Mouse (Mus musculus) C2C12 (cell line): Measurements from ENCODE around the gene Nhsl2. TPM values are rescaled to one million over a fixed set of nuclear protein-coding genes. Genes with fewer than 3 reads are reported as not detected.

Experiments
- H3K27me3 ChIP-seq: one replicate; pipeline ENCODE4 v1.6.1; 2011; ENCODE audit not compliant: control insufficient read depth, insufficient read depth, insufficient read length
- H3K36me3 ChIP-seq: one replicate; pipeline ENCODE4 v1.6.1; 2011; ENCODE audit not compliant: control insufficient read depth, insufficient read depth
- H3K4me3 ChIP-seq: one replicate; pipeline ENCODE4 v1.5.1; 2011; ENCODE audit warnings: mild to moderate bottlenecking, control low read depth; ENCODE audit not compliant: poor library complexity, insufficient read depth, severe bottlenecking
- H3K79me2 ChIP-seq: one replicate; pipeline ENCODE4 v1.6.1; 2011; ENCODE audit not compliant: control insufficient read depth, insufficient read depth
- H3K79me3 ChIP-seq: one replicate; pipeline ENCODE4 v1.6.1; 2011; ENCODE audit warnings: low read depth, control low read depth
- H3ac ChIP-seq: one replicate; pipeline ENCODE3; 2011; ENCODE audit warnings: low read depth; ENCODE audit not compliant: control insufficient read depth, insufficient read length
- CEBPB ChIP-seq: IDR thresholded peaks from one replicate; pipeline ENCODE4 v1.6.1; 2011; ENCODE audit warnings: low read depth, mild to moderate bottlenecking, control low read depth, moderate library complexity
- CTCF ChIP-seq: IDR thresholded peaks from one replicate; pipeline ENCODE4 v1.5.1; 2011; ENCODE audit not compliant: control insufficient read depth, insufficient read depth, insufficient read length
- FOSL1 ChIP-seq: IDR thresholded peaks from one replicate; pipeline ENCODE4 v1.8.0; 2011; ENCODE audit warnings: mild to moderate bottlenecking, low read length; ENCODE audit not compliant: poor library complexity, insufficient read depth, severe bottlenecking
- MAX ChIP-seq: IDR thresholded peaks from one replicate; pipeline ENCODE4 v1.6.1; 2011; ENCODE audit warnings: mild to moderate bottlenecking, control low read depth
- MYOD1 ChIP-seq: IDR thresholded peaks from one replicate; pipeline ENCODE4 v1.6.1; 2011; ENCODE audit warnings: low read depth; ENCODE audit not compliant: control insufficient read depth, insufficient read length
- MYOG ChIP-seq: IDR thresholded peaks from one replicate; pipeline ENCODE4 v1.6.1; 2011; ENCODE audit not compliant: control insufficient read depth, insufficient read length; ENCODE audit errors: extremely low read depth
- USF1 ChIP-seq: IDR thresholded peaks from one replicate; pipeline ENCODE4 v1.6.1; 2011; ENCODE audit warnings: low read depth, mild to moderate bottlenecking, control low read depth, moderate library complexity
- polyA plus RNA-seq: library from polyadenylated mRNA; unstranded; fragments of >200 nt; fragmentation: generic; extraction: Trizol; gene quantifications from one replicate; pipeline ENCODE4 v1.2.1, GENCODE M21; 2012; ENCODE audit warnings: missing spikeins

The Nhsl2 gene
- polyA plus RNA-seq, 1 experiment = 0.26 TPM

DNA sequence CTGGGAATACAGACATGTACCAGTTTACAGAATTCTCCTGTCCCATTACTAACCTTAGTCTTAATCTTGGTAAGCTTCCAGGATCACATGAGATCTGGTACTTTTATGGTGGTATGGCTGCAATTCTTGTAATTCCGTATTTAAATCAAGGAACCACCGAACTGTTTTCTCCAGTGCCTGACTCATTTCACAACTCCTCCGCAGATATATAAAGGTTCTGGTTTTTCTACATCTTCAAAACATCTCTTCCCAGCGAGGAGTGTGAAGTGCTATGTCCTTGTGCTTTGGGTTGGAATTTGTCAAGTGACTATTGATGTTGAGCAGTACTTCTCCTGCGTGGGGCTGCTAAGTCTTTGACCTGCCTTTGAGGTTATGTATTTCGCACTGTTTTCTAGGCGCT, 44.6 kb downstream of the Nhsl2 start:
- H3K4me3 ChIP-seq = no peak overlapping the region
- no peaks in the 10 kb centered on the region for H3K79me2 ChIP-seq
- TF ChIP-seq CEBPB = no peak
- no peak for TF ChIP-seq CTCF
- TF ChIP-seq MAX = no peak
- TF ChIP-seq USF1 = no peak
- TF ChIP-seq FOSL1 = no peak
- TF ChIP-seq MYOG = no peak
- TF ChIP-seq MYOD1 = no peak
- H3K27me3 ChIP-seq = no peaks in the 10 kb centered on the region
- H3ac ChIP-seq = no peak overlapping the region
- H3K79me3 ChIP-seq = no peaks in the 10 kb centered on the region
- no peaks in the 10 kb centered on the region for H3K36me3 ChIP-seq

DNA sequence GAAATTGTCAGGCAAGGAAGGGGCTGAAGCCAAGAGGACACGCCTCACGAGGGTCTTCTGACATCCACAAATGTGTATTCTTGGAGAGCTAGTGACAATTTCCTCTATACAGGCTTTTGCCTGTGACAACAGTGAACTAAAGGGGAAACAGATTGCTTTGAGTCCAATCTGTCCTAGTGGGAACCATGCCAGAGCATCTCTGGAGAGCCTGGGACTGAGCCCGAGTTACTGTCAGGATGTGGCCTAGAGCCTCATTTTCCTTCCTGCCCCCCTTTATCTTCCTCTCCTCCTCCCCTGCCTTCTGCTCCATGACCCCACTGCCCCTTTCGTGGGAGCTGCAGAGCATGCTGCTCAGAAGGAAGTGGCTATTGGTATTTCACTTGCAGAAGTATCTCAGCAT, 49.2 kb downstream of the Nhsl2 start:
- no peaks in the 10 kb centered on the region for H3K27me3 ChIP-seq
- no peaks in the 10 kb centered on the region for H3K79me3 ChIP-seq
- no peak for TF ChIP-seq MYOG
- TF ChIP-seq CEBPB = no peak
- TF ChIP-seq MYOD1 = no peak
- no peak for TF ChIP-seq MAX
- no peak overlapping the region for H3K4me3 ChIP-seq
- no peaks in the 10 kb centered on the region for H3K36me3 ChIP-seq
- H3K79me2 ChIP-seq = no peaks in the 10 kb centered on the region
- no peak overlapping the region for H3ac ChIP-seq

DNA sequence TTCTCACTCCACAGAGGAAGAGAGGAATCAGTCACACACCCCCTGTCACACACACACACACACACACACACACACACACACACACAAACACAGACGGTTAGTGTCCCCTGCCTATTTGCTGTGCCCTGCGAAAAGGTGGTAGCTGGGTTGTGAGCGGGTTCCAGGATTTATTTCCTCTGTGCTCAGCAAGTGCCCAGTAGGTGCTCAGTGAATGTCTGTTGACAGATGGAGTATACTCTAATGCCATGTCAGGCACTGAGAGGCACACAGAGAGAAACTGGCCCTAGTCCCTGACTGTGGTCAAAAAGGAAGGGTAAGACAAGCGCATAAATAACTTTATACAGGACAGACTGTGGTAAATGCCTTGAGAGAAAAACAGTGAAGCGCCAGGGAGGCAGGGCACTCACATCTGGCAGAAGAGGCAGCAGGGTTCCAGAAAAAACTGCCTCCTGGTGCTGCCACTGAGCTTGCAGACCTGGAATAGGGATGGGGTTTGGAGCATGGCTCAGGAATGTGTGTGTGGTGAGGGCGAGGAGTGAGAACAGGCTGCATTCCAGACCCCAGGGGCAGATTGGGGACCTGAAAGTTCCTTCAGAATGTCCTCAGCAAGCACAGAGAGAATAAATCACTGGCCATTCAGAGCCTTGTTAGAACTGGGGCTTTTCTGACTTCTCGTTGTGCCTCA, 52.8 kb downstream of the Nhsl2 start:
- H3K4me3 ChIP-seq = no peak overlapping the region
- H3K27me3 ChIP-seq = no peaks in the 10 kb centered on the region
- H3ac ChIP-seq = no peak overlapping the region
- H3K79me3 ChIP-seq = no peaks in the 10 kb centered on the region
- no peaks in the 10 kb centered on the region for H3K36me3 ChIP-seq
- no peaks in the 10 kb centered on the region for H3K79me2 ChIP-seq
- TF ChIP-seq MYOD1 (no peak), MAX (no peak), MYOG (no peak), USF1 (no peak), CTCF (no peak), FOSL1 (no peak), CEBPB (no peak)

DNA sequence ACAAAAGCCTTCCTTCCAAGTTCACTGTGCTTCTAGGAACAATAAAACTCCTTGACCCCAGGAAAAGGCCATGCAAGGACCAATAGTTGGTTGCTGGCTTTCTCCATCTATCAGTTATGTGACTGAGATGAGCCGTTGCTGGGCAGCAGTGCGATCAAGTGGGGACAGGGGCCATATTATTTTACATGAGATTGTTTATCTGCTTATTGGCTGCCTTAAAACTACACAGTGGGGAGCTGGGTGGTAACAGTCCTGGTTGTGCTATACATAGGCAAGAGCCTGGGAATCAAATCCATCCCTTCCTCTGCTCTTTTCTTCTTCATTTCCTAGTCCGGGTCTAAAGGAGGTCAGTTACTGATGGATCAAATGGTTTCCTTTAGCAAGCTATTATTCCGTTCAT, 53.4 kb downstream of the Nhsl2 start:
- H3K27me3 ChIP-seq = no peaks in the 10 kb centered on the region
- no peak overlapping the region for H3K4me3 ChIP-seq
- TF ChIP-seq CEBPB (no peak), CTCF (no peak), FOSL1 (no peak), MAX (no peak), MYOD1 (no peak), MYOG (no peak), USF1 (no peak)
- H3K79me2 ChIP-seq = no peaks in the 10 kb centered on the region
- H3K36me3 ChIP-seq = no peaks in the 10 kb centered on the region
- no peaks in the 10 kb centered on the region for H3K79me3 ChIP-seq
- H3ac ChIP-seq = no peak overlapping the region

DNA sequence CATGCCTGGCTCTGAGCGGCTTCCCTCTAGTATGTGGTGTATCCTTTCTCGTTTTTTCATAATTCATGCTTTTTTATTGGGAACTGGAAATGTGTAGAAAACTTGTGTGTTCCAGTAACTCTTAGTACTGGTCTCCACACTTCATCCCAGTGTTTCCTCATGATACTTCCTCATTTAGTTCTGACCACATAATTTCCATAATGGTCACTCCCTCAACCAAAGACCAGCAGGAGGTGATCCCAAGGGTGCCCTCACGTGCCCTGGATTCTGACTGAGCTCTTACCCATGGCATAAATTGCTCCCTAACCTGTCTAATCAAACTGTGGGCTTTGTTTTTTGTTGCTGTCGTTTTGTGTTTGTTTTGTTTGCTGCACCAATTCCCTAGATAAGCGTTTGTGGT, 58.1 kb downstream of the Nhsl2 start:
- Histone ChIP-seq H3K79me3 (no peaks in the 10 kb centered on the region), H3ac (no peak overlapping the region), H3K79me2 (no peaks in the 10 kb centered on the region), H3K36me3 (no peaks in the 10 kb centered on the region), H3K4me3 (no peak overlapping the region), H3K27me3 (no peaks in the 10 kb centered on the region)
- no peak for TF ChIP-seq FOSL1
- TF ChIP-seq USF1 = no peak
- TF ChIP-seq CEBPB = no peak
- no peak for TF ChIP-seq MAX
- no peak for TF ChIP-seq CTCF
- no peak for TF ChIP-seq MYOG

DNA sequence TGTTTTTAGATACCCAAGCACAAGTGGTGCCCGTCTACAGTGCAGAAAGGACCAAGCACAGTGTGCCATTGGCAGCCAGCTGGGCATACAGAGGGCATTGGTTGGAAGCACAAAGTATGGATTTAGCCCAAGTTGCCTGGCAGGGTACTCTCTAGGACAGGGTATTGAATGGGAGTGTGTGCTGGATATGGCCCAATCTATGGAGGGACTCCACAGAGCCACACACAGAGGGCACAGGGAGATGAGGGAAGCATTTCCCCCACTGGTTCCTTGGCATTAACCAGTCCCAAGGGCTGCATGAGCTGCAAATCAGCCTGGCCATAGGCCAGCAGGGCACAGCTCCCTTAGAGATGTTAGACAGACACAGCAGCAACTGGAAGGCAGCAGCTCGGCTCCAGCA, 79.9 kb downstream of the Nhsl2 start:
- H3K79me2 ChIP-seq = no peaks in the 10 kb centered on the region
- no peak overlapping the region for H3K4me3 ChIP-seq
- H3K79me3 ChIP-seq = no peaks in the 10 kb centered on the region
- TF ChIP-seq MYOD1 = no peak
- TF ChIP-seq MAX = no peak
- TF ChIP-seq FOSL1 = no peak
- no peak for TF ChIP-seq CTCF
- no peak for TF ChIP-seq USF1
- no peak for TF ChIP-seq MYOG
- no peak for TF ChIP-seq CEBPB
- no peaks in the 10 kb centered on the region for H3K27me3 ChIP-seq
- no peaks in the 10 kb centered on the region for H3K36me3 ChIP-seq
- no peak overlapping the region for H3ac ChIP-seq
